In the genomic region with DNA sequence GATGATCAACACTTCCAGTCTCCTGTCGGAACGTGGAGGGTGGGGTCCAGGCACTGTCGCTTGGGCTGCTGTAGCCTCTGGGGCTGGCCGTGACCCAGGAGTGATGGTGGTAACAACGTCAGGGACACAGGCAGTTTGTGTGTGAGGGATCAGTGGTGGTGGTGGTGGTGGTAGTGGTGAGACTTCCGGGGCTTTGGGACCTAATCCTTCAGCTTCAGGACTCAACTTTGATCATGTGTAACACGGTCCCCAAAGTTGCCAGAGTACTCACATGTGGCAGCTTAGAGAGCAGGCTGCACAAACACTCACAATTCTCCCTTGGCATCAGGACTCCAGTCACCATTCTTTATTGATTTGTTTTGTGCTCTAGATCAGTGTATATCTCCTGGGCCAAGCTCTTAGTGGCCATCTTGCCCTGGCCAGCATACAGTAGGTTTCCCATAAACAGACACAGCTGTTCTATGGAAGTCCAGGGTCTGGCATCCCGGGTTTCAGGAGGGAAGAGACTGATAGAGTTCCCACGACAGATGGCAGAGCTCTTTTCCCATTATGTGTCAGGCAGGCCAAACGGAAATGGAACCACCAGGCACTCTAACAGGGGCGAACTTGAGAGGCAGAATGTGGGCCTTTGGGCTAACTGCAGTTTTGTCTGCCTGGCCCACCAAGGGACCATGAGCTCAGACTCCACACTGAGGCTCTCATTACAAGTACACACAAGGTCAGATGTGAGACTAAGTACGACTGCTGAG, we compare ENCODE assay signal across 8 mouse cellular contexts. TPM values are rescaled to one million over a fixed set of nuclear protein-coding genes. Genes with fewer than 3 reads are reported as not detected.
DNase-seq lines count a peak whose midpoint lies in the region; ATAC-seq and TF ChIP-seq lines count a peak whose summit lies in the region.

No protein-coding gene starts in this region.

- no peak for TF ChIP-seq CTCF in kidney, adult 2 months (conservative IDR thresholded peaks at IDR 0.05; ENCODE audit: insufficient read depth, insufficient read length, low read depth, low read length)
- TF ChIP-seq CTCF in G1E (IDR thresholded peaks at IDR 0.05; ENCODE audit: low read depth, low read length) = no peak

- peak overlapping the region; percentile 63 for H3K4me3 ChIP-seq in kidney, adult 2 months (ENCODE audit: insufficient read depth, low read depth, low read length)
- H3K4me3 ChIP-seq in G1E (ENCODE audit: low read depth, low read length) = peak overlapping the region; percentile 81
- H3K4me3 ChIP-seq in embryonic facial prominence, embryonic 13.5 days = peak overlapping the region; percentile 81
- peak overlapping the region; percentile 91 for H3K4me3 ChIP-seq in intestine, embryonic 16.5 days (ENCODE audit: low read length)
- H3K4me3 ChIP-seq in midbrain, embryonic 16.5 days (ENCODE audit: low read depth, low read length) = peak overlapping the region; percentile 87

- ATAC-seq in G1E (ENCODE audit: extremely low read depth, insufficient number of reproducible peaks, low FRiP score, poor library complexity, severe bottlenecking) = peak; percentile 9; the same call in 1 of the 2 replicates
- ATAC-seq in embryonic facial prominence, embryonic 13.5 days (ENCODE audit: insufficient number of reproducible peaks, insufficient read depth, low FRiP score, low TSS enrichment, low read depth) = no peak
- ATAC-seq in intestine, embryonic 16.5 days = peak; percentile 9; the same call in 1 of the 2 replicates
- ATAC-seq in midbrain, embryonic 16.5 days = peak; percentile 9

- no peaks in the 10 kb centered on the region for H3K27me3 ChIP-seq in kidney, adult 2 months (replicated peaks; ENCODE audit: control insufficient read depth, insufficient read depth, low read length)
- H3K27me3 ChIP-seq in G1E (ENCODE audit: insufficient read depth, low read length) = no peaks in the 10 kb centered on the region
- H3K27me3 ChIP-seq in embryonic facial prominence, embryonic 13.5 days = no peaks in the 10 kb centered on the region
- H3K27me3 ChIP-seq in intestine, embryonic 16.5 days (replicated peaks; ENCODE audit: control insufficient read depth, insufficient read depth, low read length) = no peaks in the 10 kb centered on the region
- no peaks in the 10 kb centered on the region for H3K27me3 ChIP-seq in midbrain, embryonic 16.5 days (ENCODE audit: control insufficient read depth, insufficient read depth, low read depth, low read length)

- H3K9ac ChIP-seq in embryonic facial prominence, embryonic 13.5 days = peak overlapping the region; percentile 81
- H3K9ac ChIP-seq in intestine, embryonic 16.5 days (ENCODE audit: low read depth, low read length) = peak overlapping the region; percentile 89
- H3K9ac ChIP-seq in midbrain, embryonic 16.5 days (ENCODE audit: low read depth, low read length) = peak overlapping the region; percentile 95

- H3K36me3 ChIP-seq in kidney, adult 2 months (ENCODE audit: control insufficient read depth, insufficient read depth, low read length) = no peaks in the 10 kb centered on the region
- peaks cover 61% of the 10 kb centered on the region for H3K36me3 ChIP-seq in G1E (replicated peaks)
- peaks cover 45% of the 10 kb centered on the region for H3K36me3 ChIP-seq in embryonic facial prominence, embryonic 13.5 days
- H3K36me3 ChIP-seq in intestine, embryonic 16.5 days (ENCODE audit: control insufficient read depth, insufficient read depth, low read length) = peaks cover 13% of the 10 kb centered on the region
- H3K36me3 ChIP-seq in midbrain, embryonic 16.5 days (ENCODE audit: control insufficient read depth, insufficient read depth, low read length) = peaks cover 16% of the 10 kb centered on the region

- H3K4me1 ChIP-seq in kidney, adult 2 months (ENCODE audit: control insufficient read depth, insufficient read depth, low read length) = peaks cover 5% of the 10 kb centered on the region; the same call in 1 of the 2 replicates
- peaks cover 63% of the 10 kb centered on the region for H3K4me1 ChIP-seq in G1E (ENCODE audit: insufficient read depth, low read depth, low read length)
- H3K4me1 ChIP-seq in embryonic facial prominence, embryonic 13.5 days = peaks cover 27% of the 10 kb centered on the region
- peaks cover 22% of the 10 kb centered on the region for H3K4me1 ChIP-seq in intestine, embryonic 16.5 days (ENCODE audit: control insufficient read depth, insufficient read depth, low read length)
- peaks cover 20% of the 10 kb centered on the region for H3K4me1 ChIP-seq in midbrain, embryonic 16.5 days (ENCODE audit: control insufficient read depth, insufficient read depth, low read length)

- H3K27ac ChIP-seq in kidney, adult 2 months (ENCODE audit: insufficient read depth, low read depth, low read length) = peak overlapping the region; percentile 86
- H3K27ac ChIP-seq in embryonic facial prominence, embryonic 13.5 days = peak overlapping the region; percentile 89
- H3K27ac ChIP-seq in intestine, embryonic 16.5 days (ENCODE audit: low read length) = peak overlapping the region; percentile 91
- H3K27ac ChIP-seq in midbrain, embryonic 16.5 days (ENCODE audit: low read length) = peak overlapping the region; percentile 91

- DNase-seq in kidney, adult 2 months = no peak
- no peak for DNase-seq in kidney, postnatal 10 days
- peak; percentile 35 for DNase-seq in G1E (ENCODE audit: low spot score)
- DNase-seq in right cerebral cortex, postnatal 36 days (ENCODE audit: low spot score in 2 of 2) = no peak
- no peak for DNase-seq in Muller cell, postnatal 12 days (ENCODE audit: inconsistent ontology term)

- no peak for TF ChIP-seq POLR2A in kidney, adult 2 months (IDR thresholded peaks at IDR 0.05; ENCODE audit: low read depth, low read length)

- H3K9me3 ChIP-seq in G1E (replicated peaks) = no peaks in the 10 kb centered on the region
- no peaks in the 10 kb centered on the region for H3K9me3 ChIP-seq in embryonic facial prominence, embryonic 13.5 days
- H3K9me3 ChIP-seq in intestine, embryonic 16.5 days (ENCODE audit: control insufficient read depth, low read length) = no peaks in the 10 kb centered on the region
- no peaks in the 10 kb centered on the region for H3K9me3 ChIP-seq in midbrain, embryonic 16.5 days (replicated peaks; ENCODE audit: control insufficient read depth, low read length, poor library complexity, severe bottlenecking)

- peak overlapping the region; percentile 72 for H3K4me2 ChIP-seq in embryonic facial prominence, embryonic 13.5 days
- peak overlapping the region; percentile 67 for H3K4me2 ChIP-seq in intestine, embryonic 16.5 days (ENCODE audit: low read depth, low read length)
- peak overlapping the region; percentile 84 for H3K4me2 ChIP-seq in midbrain, embryonic 16.5 days (ENCODE audit: low read length)

- WGBS in kidney, adult 2 months = 1% methylated on average over 12 of the region's 12 CpGs
- WGBS in embryonic facial prominence, embryonic 13.5 days = 4% methylated on average over 12 of the region's 12 CpGs
- 5% methylated on average over 12 of the region's 12 CpGs for WGBS in intestine, embryonic 16.5 days
- WGBS in midbrain, embryonic 16.5 days = 7% methylated on average over 12 of the region's 12 CpGs

RNA-seq across cellular contexts. Expression of a gene that starts 0.5 kb away (rescaled TPM):
- polyA plus RNA-seq in kidney, adult 2 months (2012; rRNA removed) = 164 and 176 TPM in 2 replicates
- total RNA-seq in G1E (2014; fragmentation: Nextera tagmentation) (50.5 and 55.1 TPM in 2 replicates), G1E (2017) (139 and 141 TPM in 2 replicates)
- 71.9 and 162 TPM in 2 replicates for polyA plus RNA-seq in G1E (2012)
- 65.2 and 68.7 TPM in 2 replicates for polyA plus RNA-seq in embryonic facial prominence, embryonic 13.5 days (2015; fragmentation: Nextera tagmentation; extraction: Ambion mirVana)
- 81.3 and 81.6 TPM in 2 replicates for polyA plus RNA-seq in intestine, embryonic 16.5 days (2015; fragmentation: Nextera tagmentation; extraction: Ambion mirVana)
- 78.5 and 79.2 TPM in 2 replicates for polyA plus RNA-seq in midbrain, embryonic 16.5 days (2015; fragmentation: Nextera tagmentation; extraction: Ambion mirVana)

RNA-seq across cellular contexts. Expression of a gene that starts 0.6 kb away (rescaled TPM):
- 16.9 and 17.9 TPM in 2 replicates for polyA plus RNA-seq in kidney, adult 2 months (2012; rRNA removed)
- total RNA-seq in G1E (2014; fragmentation: Nextera tagmentation) (2.7 and 3.4 TPM in 2 replicates), G1E (2017) (5.8 and 7.8 TPM in 2 replicates)
- 16.0 and 22.1 TPM in 2 replicates for polyA plus RNA-seq in G1E (2012)
- 15.6 and 17.8 TPM in 2 replicates for polyA plus RNA-seq in embryonic facial prominence, embryonic 13.5 days (2015; fragmentation: Nextera tagmentation; extraction: Ambion mirVana)
- 9.8 and 10.7 TPM in 2 replicates for polyA plus RNA-seq in intestine, embryonic 16.5 days (2015; fragmentation: Nextera tagmentation; extraction: Ambion mirVana)
- polyA plus RNA-seq in midbrain, embryonic 16.5 days (2015; fragmentation: Nextera tagmentation; extraction: Ambion mirVana) = 23.6 and 24.6 TPM in 2 replicates

RNA-seq across cellular contexts. Expression of a gene that starts 28.0 kb away (rescaled TPM):
- 26.2 and 30.6 TPM in 2 replicates for polyA plus RNA-seq in kidney, adult 2 months (2012; rRNA removed)
- 11.3 and 14.6 TPM in 2 replicates for total RNA-seq in G1E (2014; fragmentation: Nextera tagmentation)
- total RNA-seq in G1E (2017) = 5.2 and 5.9 TPM in 2 replicates
- polyA plus RNA-seq in G1E (2012) = 21.6 and 26.9 TPM in 2 replicates
- 73.5 and 73.8 TPM in 2 replicates for polyA plus RNA-seq in embryonic facial prominence, embryonic 13.5 days (2015; fragmentation: Nextera tagmentation; extraction: Ambion mirVana)
- 30.3 TPM in 2 replicates for polyA plus RNA-seq in intestine, embryonic 16.5 days (2015; fragmentation: Nextera tagmentation; extraction: Ambion mirVana)
- polyA plus RNA-seq in midbrain, embryonic 16.5 days (2015; fragmentation: Nextera tagmentation; extraction: Ambion mirVana) = 44.4 and 46.8 TPM in 2 replicates

RNA-seq across cellular contexts. Expression of a gene that starts 49.6 kb away (rescaled TPM):
- 5.8 and 5.9 TPM in 2 replicates for polyA plus RNA-seq in kidney, adult 2 months (2012; rRNA removed)
- total RNA-seq in G1E (2014; fragmentation: Nextera tagmentation) (20.3 and 24.0 TPM in 2 replicates), G1E (2017) (20.3 and 24.0 TPM in 2 replicates)
- polyA plus RNA-seq in G1E (2012) = 8.4 and 11.1 TPM in 2 replicates
- polyA plus RNA-seq in embryonic facial prominence, embryonic 13.5 days (2015; fragmentation: Nextera tagmentation; extraction: Ambion mirVana) = 19.9 and 23.0 TPM in 2 replicates
- polyA plus RNA-seq in intestine, embryonic 16.5 days (2015; fragmentation: Nextera tagmentation; extraction: Ambion mirVana) = 9.2 and 10.4 TPM in 2 replicates
- polyA plus RNA-seq in midbrain, embryonic 16.5 days (2015; fragmentation: Nextera tagmentation; extraction: Ambion mirVana) = 8.0 and 8.4 TPM in 2 replicates

RNA-seq across cellular contexts. Expression of a gene that starts 49.8 kb away (rescaled TPM):
- 12.1 and 13.9 TPM in 2 replicates for polyA plus RNA-seq in kidney, adult 2 months (2012; rRNA removed)
- total RNA-seq in G1E (2014; fragmentation: Nextera tagmentation) (54.9 and 56.1 TPM in 2 replicates), G1E (2017) (42.1 and 44.7 TPM in 2 replicates)
- 1.8 and 2.4 TPM in 2 replicates for polyA plus RNA-seq in G1E (2012)
- polyA plus RNA-seq in embryonic facial prominence, embryonic 13.5 days (2015; fragmentation: Nextera tagmentation; extraction: Ambion mirVana) = 6.2 and 6.4 TPM in 2 replicates
- polyA plus RNA-seq in intestine, embryonic 16.5 days (2015; fragmentation: Nextera tagmentation; extraction: Ambion mirVana) = 5.9 and 7.5 TPM in 2 replicates
- 6.0 and 6.4 TPM in 2 replicates for polyA plus RNA-seq in midbrain, embryonic 16.5 days (2015; fragmentation: Nextera tagmentation; extraction: Ambion mirVana)
